Mouse (Mus musculus) midbrain, postnatal 0 days (tissue): ENCODE data around the gene Olfr283. TPM values are rescaled to one million over a fixed set of nuclear protein-coding genes. Genes with fewer than 3 reads are reported as not detected.

Experiments used
- ATAC-seq: fragments of 200-750 bp; cut with Nextera tagmentation; 2 replicates; pipeline ENCODE4 v1.8.0; 2017; ENCODE audit warnings: moderate number of reproducible peaks, mild to moderate bottlenecking, moderate TSS enrichment, moderate library complexity; ENCODE audit not compliant: low FRiP score
- DNase-seq: peaks from one replicate; pipeline ENCODE4 v3.0.0-alpha.2; 2015; ENCODE audit warnings: low spot score
- H3K27ac ChIP-seq: fragments of 300-500 bp; sonication (generic); 2 replicates; pipeline ENCODE4 v1.5.1; 2014; ENCODE audit warnings: low read depth, mild to moderate bottlenecking, low read length, mixed read lengths
- H3K27me3 ChIP-seq: fragments of 300-500 bp; sonication (generic); 2 replicates; pipeline ENCODE4 v1.6.1; 2014; ENCODE audit warnings: low read length, control low read depth, mixed read lengths; ENCODE audit not compliant: insufficient read depth
- H3K36me3 ChIP-seq: fragments of 300-500 bp; sonication (generic); 2 replicates; pipeline ENCODE4 v1.6.1; 2014; ENCODE audit warnings: low read length, control low read depth, mixed read lengths; ENCODE audit not compliant: insufficient read depth
- H3K4me1 ChIP-seq: fragments of 300-500 bp; sonication (generic); 2 replicates; pipeline ENCODE4 v1.6.1; 2014; ENCODE audit warnings: mild to moderate bottlenecking, control low read depth, antibody characterized with exemption, low read length, mixed read lengths; ENCODE audit not compliant: insufficient read depth
- H3K4me2 ChIP-seq: fragments of 300-500 bp; sonication (generic); 2 replicates; pipeline ENCODE4 v1.6.1; 2014; ENCODE audit warnings: low read depth, mild to moderate bottlenecking, low read length, mixed read lengths; ENCODE audit not compliant: poor library complexity, severe bottlenecking
- H3K4me3 ChIP-seq: fragments of 300-500 bp; sonication (generic); 2 replicates; pipeline ENCODE4 v1.5.1; 2014; ENCODE audit warnings: low read depth, mild to moderate bottlenecking, low read length, moderate library complexity
- H3K9ac ChIP-seq: fragments of 300-500 bp; sonication (generic); replicated peaks from 2 replicates; pipeline ENCODE4 v1.6.1; 2014; ENCODE audit warnings: mild to moderate bottlenecking, low read length, moderate library complexity, mixed read lengths; ENCODE audit not compliant: poor library complexity, severe bottlenecking
- H3K9me3 ChIP-seq: fragments of 300-500 bp; sonication (generic); 2 replicates; pipeline ENCODE4 v1.6.1; 2016; ENCODE audit warnings: low read length, control low read depth
- CTCF ChIP-seq: IDR thresholded peaks from 2 replicates; pipeline ENCODE4 v1.5.1; 2016; ENCODE audit warnings: antibody characterized with exemption, mild to moderate bottlenecking
- WGBS: fragments of 180-500 bp; shearing (Covaris S2); extraction: QIAGEN DNeasy Blood & Tissue Kit; methylation state at CpG from one replicate; pipeline ENCODE4 v1.1.7; 2014; 5-methylcytosine and 5-hydroxymethylcytosine counted together
- polyA plus RNA-seq: library from polyadenylated mRNA; unstranded; fragments of >200 nt; fragmentation: Nextera tagmentation; extraction: Ambion mirVana; gene quantifications from 2 replicates; pipeline ENCODE4 v1.2.1, GENCODE M21; 2015
- total RNA-seq: library from RNA; depleted of rRNA; stranded (reverse); fragments of >200 nt; gene quantifications from 2 replicates; pipeline ENCODE4 v1.2.3, GENCODE M21; 2014; rRNA removed

The Olfr283 gene
- total and polyA plus RNA-seq, 2 experiments from 2014 or later = not detected

DNA sequence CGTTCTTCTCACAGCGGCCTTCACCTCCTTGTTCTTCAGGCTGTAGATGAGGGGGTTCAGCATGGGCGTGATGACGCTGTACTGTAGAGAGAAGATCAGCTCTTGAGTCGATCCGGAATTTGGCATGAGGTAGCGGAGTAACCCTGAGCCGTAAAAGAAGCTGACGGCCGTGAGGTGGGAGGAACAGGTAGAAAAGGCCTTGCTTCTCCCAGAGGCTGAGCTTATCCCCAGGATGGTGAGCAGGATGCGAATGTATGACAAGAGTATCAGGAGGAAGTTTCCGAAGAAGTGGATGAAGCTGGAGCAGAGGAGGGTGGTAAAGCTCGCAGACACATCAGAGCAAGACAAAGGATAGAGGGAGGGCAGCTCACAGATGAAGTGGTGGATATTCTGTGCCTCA lies 2.5 kb downstream of the Olfr283 start:
- Histone ChIP-seq H3K27me3 (no peaks in the 10 kb centered on the region), H3K27ac (no peak overlapping the region), H3K4me2 (no peak overlapping the region), H3K9ac (no peak overlapping the region), H3K36me3 (no peaks in the 10 kb centered on the region), H3K4me3 (no peak overlapping the region), H3K4me1 (no peaks in the 10 kb centered on the region), H3K9me3 (no peaks in the 10 kb centered on the region)
- ATAC-seq (no peak), DNase-seq (no peak)
- WGBS = 94% methylated on average over 13 of the region's 13 CpGs
- no peak for TF ChIP-seq CTCF

DNA sequence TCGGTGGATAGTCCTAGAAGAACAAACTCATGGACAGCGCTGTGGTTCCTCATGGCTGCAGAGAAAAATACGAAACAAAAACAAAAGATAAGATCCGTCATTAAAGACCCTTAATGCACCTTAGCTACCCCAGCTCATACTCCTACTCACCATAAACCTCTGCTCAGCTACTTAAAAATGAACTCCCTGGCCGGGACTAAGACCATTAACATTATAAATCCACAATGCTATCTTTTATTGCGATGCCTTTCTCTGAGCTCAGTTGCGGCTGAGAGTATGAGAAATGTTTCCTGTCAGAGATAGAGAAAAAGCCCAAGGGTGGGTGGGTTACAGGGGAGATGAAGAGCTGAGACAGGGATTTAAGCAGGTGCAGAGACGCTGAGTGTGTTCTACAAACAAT lies 39.9 kb downstream of the Olfr283 start, which contains the start of gene Olfr284:
Olfr284 (minus strand) TSS at position 101 of the 400 bp plus-strand sequence.
- Histone ChIP-seq H3K36me3 (no peaks in the 10 kb centered on the region), H3K9me3 (no peaks in the 10 kb centered on the region), H3K27ac (no peak within 1 kb of the TSS), H3K9ac (no peak within 1 kb of the TSS), H3K4me3 (no peak within 1 kb of the TSS), H3K4me1 (no peaks in the 10 kb centered on the region), H3K27me3 (no peaks in the 10 kb centered on the region), H3K4me2 (no peak within 1 kb of the TSS)
- no peak for DNase-seq
- 85% methylated on average over 8 of the region's 8 CpGs for WGBS
- TF ChIP-seq CTCF = no peak
- ATAC-seq = no peak

Other genes with a start within 250 kb of the Olfr283 start
- gene Asb8, start 215.3 kb downstream of the Olfr283 start, total RNA-seq = 60.5 and 72.7 TPM in 2 replicates
- 59.2 and 64.9 TPM in 2 replicates for gene Asb8, start 215.3 kb downstream of the Olfr283 start, polyA plus RNA-seq
- 127 and 129 TPM in 2 replicates for gene Ccdc184, start 213.8 kb downstream of the Olfr283 start, total RNA-seq
- 132 and 145 TPM in 2 replicates for gene Ccdc184, start 213.8 kb downstream of the Olfr283 start, polyA plus RNA-seq
- gene Olfr288, start 185.4 kb downstream of the Olfr283 start, total RNA-seq = not detected in 2 replicates
- gene Olfr288, start 185.4 kb downstream of the Olfr283 start, polyA plus RNA-seq = not detected in 2 replicates
- gene Gm44579, start 160.0 kb downstream of the Olfr283 start, total RNA-seq = not detected in 2 replicates
- 0.09 and 0.11 TPM in 2 replicates for gene Gm44579, start 160.0 kb downstream of the Olfr283 start, polyA plus RNA-seq
- gene Olfr287, start 159.9 kb downstream of the Olfr283 start, total RNA-seq = 0.44 and 1.2 TPM in 2 replicates
- 1.2 and 1.5 TPM in 2 replicates for gene Olfr287, start 159.9 kb downstream of the Olfr283 start, polyA plus RNA-seq
- not detected in 2 replicates for gene Olfr286, start 146.5 kb downstream of the Olfr283 start, total RNA-seq
- not detected in 2 replicates for gene Olfr286, start 146.5 kb downstream of the Olfr283 start, polyA plus RNA-seq
- not detected in 2 replicates for gene H1fnt, start 123.7 kb downstream of the Olfr283 start, total RNA-seq
- gene H1fnt, start 123.7 kb downstream of the Olfr283 start, polyA plus RNA-seq = not detected in 2 replicates
- 21.4 and 22.5 TPM in 2 replicates for gene Zfp641, start 84.8 kb downstream of the Olfr283 start, total RNA-seq
- 10.9 and 12.8 TPM in 2 replicates for gene Zfp641, start 84.8 kb downstream of the Olfr283 start, polyA plus RNA-seq
- not detected in 2 replicates for gene Olfr285, start 63.6 kb downstream of the Olfr283 start, total RNA-seq
- gene Olfr285, start 63.6 kb downstream of the Olfr283 start, polyA plus RNA-seq = not detected in 2 replicates
- gene Olfr284, start 40.0 kb downstream of the Olfr283 start, total RNA-seq = not detected in 2 replicates
- gene Olfr284, start 40.0 kb downstream of the Olfr283 start, polyA plus RNA-seq = 0.18 TPM in 1 of 2 replicates, not detected in the other
- gene Olfr282, start 50.3 kb upstream of the Olfr283 start, total RNA-seq = not detected in 2 replicates
- gene Olfr282, start 50.3 kb upstream of the Olfr283 start, polyA plus RNA-seq = not detected in 2 replicates
- gene Olfr281, start 71.6 kb upstream of the Olfr283 start, total RNA-seq = not detected in 2 replicates
- not detected in 2 replicates for gene Olfr281, start 71.6 kb upstream of the Olfr283 start, polyA plus RNA-seq
- gene OR5BS1P, start 89.0 kb upstream of the Olfr283 start, total RNA-seq = not detected in 2 replicates
- not detected in 2 replicates for gene OR5BS1P, start 89.0 kb upstream of the Olfr283 start, polyA plus RNA-seq
- not detected in 2 replicates for gene Lalba, start 101.8 kb upstream of the Olfr283 start, total RNA-seq
- not detected in 2 replicates for gene Lalba, start 101.8 kb upstream of the Olfr283 start, polyA plus RNA-seq
- gene Olfr279, start 111.5 kb upstream of the Olfr283 start, total RNA-seq = not detected in 2 replicates
- not detected in 2 replicates for gene Olfr279, start 111.5 kb upstream of the Olfr283 start, polyA plus RNA-seq
- 57.4 and 66.2 TPM in 2 replicates for gene Kansl2, start 153.3 kb upstream of the Olfr283 start, total RNA-seq
- 101 and 102 TPM in 2 replicates for gene Kansl2, start 153.3 kb upstream of the Olfr283 start, polyA plus RNA-seq
- 36.1 and 54.6 TPM in 2 replicates for gene Ccnt1, start 190.0 kb upstream of the Olfr283 start, total RNA-seq
- 47.4 and 49.7 TPM in 2 replicates for gene Ccnt1, start 190.0 kb upstream of the Olfr283 start, polyA plus RNA-seq
- 0.82 TPM in 1 of 2 replicates, not detected in the other for gene 4930415O20Rik, start 190.1 kb upstream of the Olfr283 start, total RNA-seq
- 0.31 TPM in 1 of 2 replicates, not detected in the other for gene 4930415O20Rik, start 190.1 kb upstream of the Olfr283 start, polyA plus RNA-seq
- 38.0 and 40.3 TPM in 2 replicates for gene Adcy6, start 229.1 kb upstream of the Olfr283 start, total RNA-seq
- gene Adcy6, start 229.1 kb upstream of the Olfr283 start, polyA plus RNA-seq = 5.5 and 7.2 TPM in 2 replicates
- gene Cacnb3, start 249.9 kb upstream of the Olfr283 start, total RNA-seq = 211 and 239 TPM in 2 replicates
- 150 and 155 TPM in 2 replicates for gene Cacnb3, start 249.9 kb upstream of the Olfr283 start, polyA plus RNA-seq